Mouse (Mus musculus): ENCODE data around the gene Tfip11.
"Not testable (repeated sequence)": the region's sequence is repeated elsewhere in the genome, so short reads cannot be mapped to it uniquely, and the experiment has no call there.

Gene Tfip11

DNA sequence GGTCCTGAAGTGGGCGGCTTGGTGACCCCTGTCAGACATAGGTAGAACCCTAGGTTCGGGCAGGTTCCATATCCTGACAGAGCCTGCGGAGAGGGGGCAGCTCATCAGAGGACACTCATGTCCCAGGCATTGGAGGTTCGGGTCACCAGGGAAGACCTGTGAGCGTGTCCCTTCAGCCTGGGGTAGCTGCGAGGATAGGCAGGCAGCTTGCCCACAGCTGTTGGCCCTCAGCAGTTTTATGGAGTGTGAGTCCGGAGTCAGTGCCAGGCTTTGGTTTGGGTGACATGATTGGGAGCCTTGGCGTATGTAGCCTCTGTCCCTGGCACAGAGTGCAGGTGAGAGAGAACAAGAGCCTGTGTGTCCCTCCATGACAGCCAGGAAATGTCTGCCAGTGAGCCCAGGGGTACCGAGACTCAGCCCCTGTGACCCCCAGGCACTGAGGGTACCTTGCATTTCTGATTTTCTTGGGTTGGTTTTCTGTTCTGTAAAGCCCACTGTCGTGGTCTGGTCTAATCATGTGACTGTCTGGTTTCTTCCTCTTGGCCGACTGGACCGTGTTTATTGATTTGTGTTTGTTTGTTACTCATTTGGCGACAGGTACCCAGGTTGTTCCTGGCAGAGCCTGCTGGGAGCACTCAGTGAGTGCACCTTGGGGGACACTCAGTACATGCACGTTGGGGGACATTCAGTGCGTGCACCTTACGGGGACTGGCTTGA, 36.2 kb upstream of the Tfip11 start:
- no peak for DNase-seq (ENCODE audit: low spot score in 2 of 2)

DNA sequence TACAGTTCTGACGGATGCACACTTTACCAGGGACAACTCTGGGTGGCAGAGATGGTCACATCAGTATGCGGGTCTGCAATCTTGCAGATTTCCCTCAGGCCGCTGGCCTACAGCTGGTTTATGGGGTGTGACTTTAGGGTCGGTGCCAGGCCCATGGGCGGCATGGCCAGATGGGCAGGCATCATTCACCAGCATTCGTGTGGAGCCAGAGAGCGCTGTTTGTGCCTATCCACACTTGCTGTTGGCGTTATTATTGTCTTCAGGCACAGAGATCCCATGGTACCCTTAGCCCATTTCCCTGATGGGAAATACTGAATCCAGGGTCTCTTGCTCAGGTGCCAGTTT, 35.6 kb upstream of the Tfip11 start:
- no peak for DNase-seq (ENCODE audit: low spot score in 2 of 2)

DNA sequence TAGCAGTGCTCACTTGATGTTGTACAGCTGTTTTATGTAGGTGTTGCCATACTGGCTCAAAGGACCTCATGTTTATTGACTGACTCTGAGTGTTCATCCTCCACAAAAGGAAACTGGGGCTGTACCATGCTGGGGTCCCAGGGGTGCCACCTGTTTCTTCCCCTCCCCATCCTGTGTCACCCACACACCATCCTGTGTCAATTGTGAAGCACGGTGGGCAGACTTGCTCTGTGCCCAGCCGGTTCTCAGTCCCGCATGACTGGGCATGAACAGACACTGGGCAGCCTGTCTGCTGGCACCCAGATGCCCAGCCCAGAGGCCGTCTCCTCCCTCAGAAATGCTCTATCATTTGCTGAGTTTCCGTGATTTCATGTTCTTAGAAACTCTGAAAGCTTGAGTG, 34.3 kb upstream of the Tfip11 start:
- no peak for DNase-seq (ENCODE audit: low spot score in 2 of 2)

DNA sequence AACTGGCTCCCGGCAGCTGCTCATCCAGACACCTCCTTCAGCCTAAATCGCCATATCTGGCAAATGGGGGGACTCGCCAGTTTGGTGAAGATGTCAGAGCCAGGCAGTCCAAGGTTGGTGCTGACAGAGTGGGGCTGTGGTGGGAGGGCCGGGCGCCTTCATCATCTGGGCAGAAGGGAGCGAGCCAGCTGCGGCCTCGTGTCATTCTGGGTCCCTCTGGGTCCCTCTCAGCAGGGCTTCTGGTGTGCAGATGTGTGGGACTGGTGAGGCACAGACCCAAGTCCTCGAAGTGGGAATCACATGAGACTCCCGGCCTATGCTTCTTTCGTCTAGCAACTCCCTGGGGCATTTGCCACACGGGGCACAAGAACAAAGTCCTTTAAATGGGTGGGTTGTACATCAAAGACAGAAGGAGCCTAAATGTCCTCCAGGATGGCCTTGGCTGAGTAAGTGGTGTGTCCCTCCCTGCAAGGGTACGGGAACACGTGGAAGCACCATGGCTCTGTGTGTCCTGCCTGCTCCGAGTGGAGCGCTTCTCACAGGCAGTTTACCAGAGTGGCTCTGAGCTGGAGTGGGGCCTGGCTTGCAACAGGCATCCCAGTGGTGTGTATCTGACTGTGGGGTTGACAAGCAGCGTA, 33.7 kb upstream of the Tfip11 start:
- no peak for DNase-seq (ENCODE audit: low spot score in 2 of 2)

DNA sequence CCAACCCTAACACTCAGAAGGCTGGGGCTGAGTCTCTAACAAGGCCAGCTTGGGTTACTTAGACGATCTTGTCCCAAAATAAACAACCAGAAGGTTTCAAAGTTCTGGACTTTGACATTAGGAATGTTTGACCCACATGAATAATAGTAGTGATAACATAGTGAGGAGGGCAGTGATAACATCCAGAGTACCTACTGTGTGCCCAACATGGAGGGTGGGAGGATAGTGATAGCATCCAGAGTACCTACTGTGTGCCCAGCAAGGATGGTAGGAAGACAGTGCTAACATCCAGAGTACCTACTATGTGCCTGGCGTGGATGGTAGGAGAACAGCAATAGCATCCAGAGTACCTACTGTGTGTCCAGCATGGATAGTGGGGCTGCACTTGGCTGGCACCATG, 32.4 kb upstream of the Tfip11 start:
- DNase-seq (ENCODE audit: low spot score in 2 of 2), result no peak

DNA sequence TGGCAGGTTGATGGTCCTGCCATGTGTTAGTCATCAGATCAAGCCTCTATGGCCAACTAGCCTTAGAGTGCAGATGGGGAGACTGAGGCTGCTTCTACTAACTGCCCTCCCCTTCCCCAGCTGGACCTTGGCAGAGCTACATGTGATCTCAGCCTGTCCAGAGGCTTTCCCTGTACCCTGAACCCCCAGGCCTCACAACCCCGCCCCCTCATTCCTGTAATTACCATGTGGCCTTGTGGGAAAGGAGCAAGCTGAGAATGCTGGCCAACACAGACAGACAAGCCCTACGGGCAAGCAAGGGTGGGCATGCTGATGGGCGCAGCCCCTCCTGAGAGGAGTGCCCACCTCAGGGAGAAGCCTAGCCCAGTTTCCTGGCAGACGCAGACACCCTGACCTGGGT, 31.5 kb upstream of the Tfip11 start:
- no peak for DNase-seq (ENCODE audit: low spot score in 2 of 2)

DNA sequence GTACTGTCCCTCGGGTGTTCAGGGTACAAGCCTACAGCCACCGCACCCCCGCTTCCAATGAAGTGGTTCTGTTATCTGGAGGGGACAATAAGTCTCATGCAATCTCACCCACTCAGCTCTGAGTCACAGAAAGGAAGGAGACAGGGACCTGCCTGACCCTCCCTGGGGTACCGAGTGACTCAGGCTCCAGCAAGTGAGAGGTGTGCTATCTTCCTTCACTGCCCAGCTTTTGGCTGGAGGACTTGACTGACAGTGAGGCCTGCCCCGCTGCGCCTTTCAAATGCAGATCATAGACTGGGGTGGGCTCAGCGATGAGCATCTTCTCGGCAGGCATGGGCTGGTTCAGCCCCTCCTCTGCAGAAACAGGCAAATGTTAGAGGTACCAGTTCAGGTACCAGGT, 31.0 kb upstream of the Tfip11 start:
- no peak for DNase-seq (ENCODE audit: low spot score in 2 of 2)

DNA sequence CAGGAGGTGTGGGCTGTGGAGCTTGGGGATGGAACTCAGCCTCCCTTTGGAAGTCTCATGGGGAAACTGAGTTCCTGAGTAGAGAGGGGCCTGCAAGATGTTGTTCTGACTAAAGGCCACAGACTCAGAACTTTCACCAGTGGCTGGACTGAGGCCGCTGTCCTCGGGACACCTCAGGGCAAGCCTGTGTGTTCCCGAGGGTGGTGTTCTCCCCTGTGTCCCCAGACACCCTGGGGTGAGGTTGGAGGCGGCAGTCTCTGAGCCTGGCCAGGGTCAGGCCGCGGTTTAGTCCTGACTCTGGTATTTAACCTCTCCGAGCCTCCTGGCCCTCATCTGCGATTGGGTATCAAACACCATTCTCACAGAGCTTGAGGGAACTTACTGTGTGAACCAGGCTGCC, 30.6 kb upstream of the Tfip11 start:
- no peak for DNase-seq (ENCODE audit: low spot score in 2 of 2)

DNA sequence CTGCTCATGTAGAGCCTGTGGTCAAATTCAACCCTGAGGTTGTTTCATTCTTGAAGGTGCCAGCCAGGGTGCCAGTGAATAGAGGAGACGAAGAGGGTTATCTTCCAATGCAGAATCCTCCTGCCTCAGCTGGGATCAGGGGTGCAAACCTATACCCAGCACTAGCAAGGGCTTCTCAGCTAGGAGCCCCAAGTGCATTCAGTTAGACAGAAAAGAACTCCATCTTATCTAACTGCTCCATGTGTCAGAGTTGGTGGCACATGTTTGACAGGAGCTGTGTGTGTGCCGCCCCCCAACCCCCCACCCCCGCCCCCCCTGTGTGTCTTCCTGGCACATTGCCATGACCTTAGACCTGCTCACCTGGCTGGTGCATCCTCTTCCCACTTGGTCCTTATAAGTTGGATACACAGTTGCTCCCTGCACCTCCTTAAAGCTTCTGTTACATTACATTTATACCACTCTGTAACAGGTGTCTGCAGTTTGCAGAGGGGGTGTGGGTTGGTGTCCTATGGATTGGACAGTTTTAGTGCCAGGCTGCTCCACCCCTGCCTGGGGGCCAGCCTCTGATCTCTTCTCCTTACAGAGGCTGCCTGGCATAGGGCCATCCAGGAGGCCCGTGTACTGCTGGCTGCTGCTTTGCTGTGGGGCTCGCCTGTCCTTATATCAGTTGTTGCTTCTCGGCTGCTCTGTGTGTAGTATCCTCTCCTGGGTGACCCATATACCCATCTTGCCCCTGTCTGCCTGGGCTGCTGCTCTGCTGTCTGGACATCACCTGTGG, 29.6 kb upstream of the Tfip11 start:
- DNase-seq (ENCODE audit: low spot score in 2 of 2), result no peak

DNA sequence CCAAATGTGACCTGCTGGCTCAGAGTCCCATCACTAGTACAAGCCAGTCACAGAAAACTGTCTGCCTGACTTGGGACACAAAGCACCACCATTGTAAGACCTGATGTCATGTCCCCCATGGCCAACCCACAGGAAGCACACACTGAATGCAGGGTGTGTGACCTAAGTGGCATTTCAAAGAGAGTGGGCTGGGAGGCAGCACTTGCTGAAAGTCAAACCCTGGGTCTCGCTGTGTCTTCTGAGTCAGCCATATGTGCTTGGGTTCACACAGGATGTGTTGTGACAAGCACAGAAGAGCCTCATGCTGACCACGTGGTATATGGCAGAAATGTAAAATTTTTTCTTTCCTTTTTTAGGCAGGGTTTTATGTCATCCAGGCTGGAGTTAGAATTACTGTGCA, 28.9 kb upstream of the Tfip11 start:
- no peak for DNase-seq (ENCODE audit: low spot score in 2 of 2)

DNA sequence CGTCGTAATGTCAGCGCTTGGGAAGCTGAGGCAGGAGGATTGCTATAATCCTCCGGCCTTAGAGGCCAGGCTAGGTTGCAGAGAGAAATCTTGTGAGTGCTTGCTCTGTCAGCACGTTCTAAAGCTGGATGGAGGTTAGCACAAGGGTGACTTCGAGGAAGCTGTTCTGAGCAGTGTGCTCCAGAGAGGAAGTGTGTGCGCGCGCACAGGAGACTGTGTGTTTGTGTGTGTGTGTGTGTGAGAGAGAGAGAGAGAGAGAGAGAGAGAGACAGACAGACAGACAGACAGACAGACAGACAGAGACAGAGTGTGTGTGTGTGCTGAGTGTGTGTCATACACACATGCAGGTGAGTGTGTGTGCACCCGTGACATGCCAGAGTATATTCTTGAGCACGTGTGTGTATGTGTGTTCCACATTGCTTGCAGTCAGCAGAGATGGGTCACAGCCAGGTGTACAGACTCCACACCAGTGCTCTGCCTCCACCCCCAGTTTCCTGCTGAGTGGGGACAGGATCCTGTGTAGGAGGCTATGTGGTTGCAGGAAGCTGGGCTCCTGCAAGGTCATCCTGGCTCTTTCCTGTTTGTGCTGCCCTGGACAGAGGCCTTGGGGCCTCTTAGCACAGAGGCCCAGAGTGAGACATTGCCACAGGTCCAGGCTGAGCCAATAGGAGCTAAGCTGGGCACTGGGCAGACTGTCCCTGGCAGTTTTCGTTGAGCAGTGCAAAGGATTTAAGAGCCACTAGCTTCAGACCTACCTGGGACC, 27.8 kb upstream of the Tfip11 start:
- no peak for DNase-seq (ENCODE audit: low spot score in 2 of 2)

DNA sequence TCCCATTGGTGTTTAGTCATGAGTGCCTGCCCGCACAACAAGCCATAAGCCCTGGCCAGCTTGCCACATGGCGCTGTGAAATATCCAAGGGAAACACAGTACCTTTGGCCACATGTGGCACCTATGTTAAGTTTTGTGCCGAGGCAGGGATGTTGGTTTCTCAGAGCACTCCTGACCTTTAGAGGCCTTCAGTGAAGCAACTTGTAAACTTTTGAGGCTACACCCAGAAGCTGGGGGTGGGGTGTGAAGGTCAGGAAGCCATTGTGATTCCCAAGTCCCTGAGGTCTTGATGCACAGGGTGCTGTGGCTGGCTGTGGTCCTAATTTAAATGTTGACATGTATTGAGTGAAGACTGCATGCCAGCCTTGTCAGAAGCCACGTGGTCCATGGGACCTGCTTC, 26.8 kb upstream of the Tfip11 start:
- DNase-seq (ENCODE audit: low spot score in 2 of 2), result no peak

DNA sequence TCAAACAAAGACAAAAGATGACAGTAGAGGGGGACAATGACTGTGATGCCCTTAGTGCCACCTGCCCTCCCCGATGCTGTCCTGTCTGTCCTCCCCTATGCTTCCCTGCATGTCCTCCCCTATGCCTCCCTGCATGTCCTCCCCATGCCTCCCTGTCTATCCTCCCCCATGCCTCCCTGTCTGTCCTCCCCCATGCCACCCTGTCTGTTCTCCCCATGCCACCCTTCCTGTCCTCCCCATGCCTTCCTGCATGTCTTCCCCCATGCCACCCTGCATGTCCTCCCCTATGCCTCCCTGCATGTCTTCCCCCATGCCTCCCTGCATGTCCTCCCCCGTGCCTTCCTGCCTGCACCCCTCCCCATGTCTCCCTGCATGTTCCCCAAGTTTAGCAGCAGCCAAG, 26.0 kb upstream of the Tfip11 start:
- DNase-seq (ENCODE audit: low spot score in 2 of 2), result no peak

DNA sequence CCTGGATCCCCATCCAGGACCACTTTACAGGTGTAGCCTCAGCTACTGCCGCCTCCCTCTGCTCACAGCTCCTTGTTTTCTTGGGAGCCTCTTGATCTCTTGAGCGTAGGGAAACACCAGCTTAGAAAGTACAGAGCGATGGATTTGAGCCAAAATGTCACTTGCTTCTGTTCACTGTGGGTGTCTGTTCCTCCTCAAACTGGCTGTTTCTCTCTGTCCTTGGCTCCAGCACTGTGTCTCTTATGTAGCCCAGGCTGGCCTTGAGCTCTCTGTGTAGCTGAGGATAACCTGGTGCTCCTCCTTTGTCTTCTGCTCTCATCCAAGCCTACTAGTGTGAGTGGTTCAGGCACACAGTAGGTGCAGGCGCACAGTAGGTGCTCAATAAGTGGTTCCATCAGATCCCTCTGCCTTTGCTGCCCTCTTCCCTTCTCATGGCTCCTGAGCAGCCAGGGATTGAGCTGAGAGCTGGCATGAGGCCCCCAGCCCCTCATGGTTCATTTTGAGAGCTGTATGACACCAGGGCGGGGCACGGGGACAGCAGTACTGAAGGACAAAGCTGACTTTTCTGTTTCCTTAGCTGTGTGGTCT, 25.3 kb upstream of the Tfip11 start:
- DNase-seq (ENCODE audit: low spot score in 2 of 2), result no peak

DNA sequence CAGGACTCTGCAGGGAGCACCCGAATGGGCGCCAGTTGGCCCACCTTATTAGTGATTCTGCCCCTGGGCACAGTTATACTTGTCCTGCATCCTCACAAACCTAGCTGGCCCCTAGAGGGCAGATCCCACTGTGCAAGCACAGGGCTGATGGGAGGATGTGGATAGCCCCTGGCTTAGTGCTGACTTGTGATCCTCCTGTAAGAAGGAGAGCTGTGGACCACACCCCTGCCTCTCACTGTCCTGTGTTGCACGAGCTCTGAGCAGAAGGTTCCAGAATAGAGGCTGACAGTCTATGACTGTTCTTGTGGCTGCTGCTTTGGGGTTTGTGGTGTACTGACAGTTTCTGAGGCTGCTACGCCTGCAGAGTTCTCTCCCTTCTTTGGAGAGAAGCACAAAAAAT, 24.5 kb upstream of the Tfip11 start:
- no peak for DNase-seq (ENCODE audit: low spot score in 2 of 2)

DNA sequence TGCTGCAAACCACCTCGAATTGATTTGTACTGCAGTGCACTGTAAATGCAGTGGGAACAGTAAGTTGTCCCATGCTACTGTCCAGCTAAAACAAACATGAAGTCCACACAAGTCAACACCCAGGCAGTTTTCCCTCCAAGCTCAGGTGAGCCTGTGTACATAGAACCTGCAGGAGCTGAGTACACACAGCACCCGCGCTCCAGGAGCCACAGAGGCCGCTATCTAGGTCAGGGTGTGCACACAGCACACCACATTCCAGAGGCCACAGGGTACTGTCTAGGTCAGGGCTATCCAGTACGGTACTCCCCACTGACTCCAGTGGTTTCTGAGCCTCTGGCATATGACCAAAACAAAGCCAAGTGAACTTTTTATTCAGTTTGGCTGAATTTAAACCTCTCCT, 23.8 kb upstream of the Tfip11 start:
- no peak for DNase-seq (ENCODE audit: low spot score in 2 of 2)

DNA sequence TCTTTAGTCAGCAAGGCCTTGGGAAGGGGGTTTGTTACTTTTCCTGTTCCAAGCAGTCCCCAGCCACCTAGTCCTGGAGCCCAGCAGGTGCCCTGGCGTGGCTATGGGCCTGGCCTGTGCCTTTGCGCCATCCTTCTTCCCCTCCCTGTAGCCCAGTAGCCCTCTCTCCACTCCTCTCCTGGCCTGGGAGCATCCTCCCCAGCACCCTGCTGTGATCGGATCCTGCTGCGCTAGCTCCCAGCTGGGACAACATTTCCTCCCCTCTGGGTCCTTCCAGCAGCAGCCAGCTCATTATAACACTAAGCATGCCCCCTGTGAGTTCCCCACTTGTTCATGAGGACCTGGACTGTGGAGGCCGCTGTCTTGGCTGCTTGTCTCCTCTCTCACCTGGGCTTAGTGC, 20.3 kb upstream of the Tfip11 start:
- no peak for DNase-seq (ENCODE audit: low spot score in 2 of 2)

DNA sequence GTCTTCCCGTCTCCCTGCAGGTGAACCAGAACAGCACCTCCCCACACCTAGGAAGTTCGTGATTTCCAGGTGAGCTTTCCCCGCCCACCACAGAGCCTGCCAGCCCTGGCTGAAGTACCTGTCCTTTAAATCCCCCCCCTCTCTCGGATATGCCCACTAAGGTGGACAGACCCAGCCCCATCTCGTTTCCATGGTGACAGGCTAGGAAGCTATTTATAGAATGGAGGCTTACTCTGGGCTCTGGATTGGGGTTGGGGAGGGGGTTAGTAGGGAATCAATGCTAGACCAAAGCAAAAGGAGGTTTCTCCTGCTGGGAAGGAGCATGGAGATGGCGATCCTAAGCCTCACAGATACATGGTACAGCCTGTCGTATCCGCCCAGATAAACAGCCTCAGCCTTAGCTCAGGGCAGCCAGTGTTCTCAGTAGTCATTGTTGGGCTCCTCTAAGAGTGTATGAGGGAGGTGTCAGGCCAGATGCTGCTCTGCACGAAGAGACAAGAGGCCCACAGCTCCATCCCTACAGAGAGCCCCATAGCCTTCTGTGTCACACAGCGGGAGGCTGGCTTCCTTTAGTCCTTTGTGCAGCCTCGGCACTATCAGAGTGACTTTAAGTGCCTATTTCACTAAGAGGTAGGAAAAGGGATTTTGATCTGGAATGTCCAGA, 12.8 kb upstream of the Tfip11 start:
- no peak for DNase-seq (ENCODE audit: low spot score in 2 of 2)

DNA sequence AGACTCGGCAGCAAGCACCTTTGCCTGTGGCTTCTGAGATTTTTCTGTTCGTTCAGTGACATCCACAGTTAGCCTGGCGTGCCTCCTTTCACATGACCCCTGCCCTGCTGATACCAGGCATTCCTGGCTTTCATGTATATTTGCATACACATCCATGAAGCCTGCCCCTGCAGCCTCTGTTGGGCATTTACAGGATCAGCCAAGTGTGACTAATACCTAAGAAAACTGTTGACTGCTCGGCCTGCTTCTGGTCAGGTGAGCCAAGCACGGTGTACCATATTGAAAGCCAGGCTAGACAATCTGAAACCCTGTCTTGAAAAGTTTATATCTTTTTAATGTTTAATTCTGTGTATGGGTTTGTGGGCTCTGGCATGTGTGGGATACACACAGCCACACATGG, 9.7 kb upstream of the Tfip11 start:
- no peak for DNase-seq (ENCODE audit: low spot score in 2 of 2)

DNA sequence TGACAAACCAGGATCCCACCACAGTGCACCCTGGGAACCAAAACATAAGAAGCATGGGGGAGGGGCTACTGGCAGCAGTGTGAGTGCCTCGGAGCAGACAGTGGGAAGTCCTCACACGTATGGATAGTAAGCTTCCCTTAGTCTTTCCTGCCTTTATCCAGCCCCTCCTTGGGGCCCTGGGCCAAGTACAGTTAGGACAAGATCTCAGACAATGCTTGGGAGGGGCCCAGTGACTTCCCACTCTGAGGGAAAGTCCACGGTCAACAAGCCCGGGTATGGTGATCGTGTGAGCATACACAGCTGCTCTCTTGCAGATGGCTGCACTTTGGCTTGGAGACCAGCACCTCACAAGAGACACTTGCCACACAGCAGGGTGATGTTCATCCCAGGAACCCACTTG, 8.8 kb upstream of the Tfip11 start:
- DNase-seq (ENCODE audit: low spot score in 2 of 2), result no peak

DNA sequence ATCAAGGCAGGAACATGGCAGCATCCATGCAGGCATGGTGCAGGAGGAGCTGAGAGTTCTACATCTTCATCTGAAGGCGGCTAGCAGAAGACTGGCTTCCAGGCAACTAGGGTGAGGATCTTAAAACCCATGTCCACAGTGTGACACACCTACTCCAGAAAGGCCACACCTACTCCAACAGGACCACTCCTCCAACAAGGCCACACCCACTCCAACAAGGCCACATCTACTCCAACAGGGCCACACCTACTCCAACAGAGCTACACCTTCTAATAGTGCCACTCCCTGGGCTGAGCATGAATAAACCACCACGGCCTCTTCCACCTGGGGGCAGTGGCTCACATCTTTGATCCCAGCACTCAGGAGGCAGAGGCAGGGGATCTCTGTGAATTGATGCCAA, 6.8 kb upstream of the Tfip11 start:
- DNase-seq (ENCODE audit: low spot score in 2 of 2), result not testable (repeated sequence)

DNA sequence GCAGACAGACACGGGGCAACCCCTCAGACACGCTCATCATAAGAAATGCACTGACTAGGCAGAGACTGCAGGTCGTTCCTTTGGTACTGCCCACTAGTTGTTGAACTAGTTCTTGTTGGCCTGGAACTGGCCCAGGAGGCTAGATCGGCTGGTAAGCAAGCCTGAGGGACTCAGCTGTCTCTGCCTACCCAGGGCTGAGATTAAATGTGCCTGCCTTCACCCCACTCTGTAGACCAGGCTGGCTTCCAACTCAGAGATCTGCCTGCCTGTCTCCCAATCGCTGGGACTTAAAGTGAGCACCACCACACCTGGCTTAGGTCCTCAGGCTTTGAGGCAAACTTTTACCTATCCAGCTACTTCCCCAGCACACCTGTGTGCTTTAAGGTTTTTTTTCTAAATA, 5.8 kb upstream of the Tfip11 start:
- DNase-seq (ENCODE audit: low spot score in 2 of 2), result no peak

All from urinary bladder, postnatal 4 days (tissue).